Mouse (Mus musculus) embryonic facial prominence, embryonic 11.5 days (tissue): ENCODE measurements at regions not wholly inside any gene's neighbourhood (a gene's known extent, or its start where the extent isn't known, plus 50 kb on each side); places are given as distances from the start of the nearest gene placed in this dataset.

Source experiments
- ATAC-seq: fragments of 200-750 bp; cut with Nextera tagmentation; replicated peaks from 2 replicates; pipeline ENCODE4 v1.8.0; 2017; ENCODE audit warnings: low read depth; ENCODE audit not compliant: insufficient number of reproducible peaks, low FRiP score, low TSS enrichment
- DNase-seq: peaks from one replicate; pipeline ENCODE4 v3.0.0-alpha.2; 2015; ENCODE audit warnings: low spot score
- H3K27ac ChIP-seq: fragments of 300-500 bp; sonication (generic); replicated peaks from 2 replicates; pipeline ENCODE4 v1.5.1; 2014; ENCODE audit warnings: mild to moderate bottlenecking, low read depth, low read length, control low read depth
- H3K27me3 ChIP-seq: fragments of 300-500 bp; sonication (generic); 2 replicates; pipeline ENCODE4 v1.6.1; 2014; ENCODE audit warnings: mild to moderate bottlenecking, low read length, moderate library complexity, mixed read lengths; ENCODE audit not compliant: control insufficient read depth, insufficient read depth
- H3K36me3 ChIP-seq: fragments of 300-500 bp; sonication (generic); replicated peaks from 2 replicates; pipeline ENCODE4 v1.6.1; 2014; ENCODE audit warnings: low read depth, mild to moderate bottlenecking, low read length, moderate library complexity, mixed read lengths; ENCODE audit not compliant: control insufficient read depth, insufficient read depth
- H3K4me1 ChIP-seq: fragments of 300-500 bp; sonication (generic); 2 replicates; pipeline ENCODE4 v1.6.1; 2014; ENCODE audit warnings: low read length, mixed read lengths; ENCODE audit not compliant: control insufficient read depth, insufficient read depth
- H3K4me2 ChIP-seq: fragments of 300-500 bp; sonication (generic); 2 replicates; pipeline ENCODE4 v1.6.1; 2014; ENCODE audit warnings: low read depth, mild to moderate bottlenecking, control low read depth, low read length, moderate library complexity
- H3K4me3 ChIP-seq: fragments of 300-500 bp; sonication (generic); 2 replicates; pipeline ENCODE4 v1.5.1; 2014; ENCODE audit warnings: low read depth, low read length, control low read depth
- H3K9ac ChIP-seq: fragments of 300-500 bp; sonication (generic); replicated peaks from 2 replicates; pipeline ENCODE4 v1.6.1; 2014; ENCODE audit warnings: mild to moderate bottlenecking, control low read depth, low read length
- H3K9me3 ChIP-seq: fragments of 300-500 bp; sonication (generic); replicated peaks from 2 replicates; pipeline ENCODE4 v1.6.1; 2016; ENCODE audit warnings: mild to moderate bottlenecking, low read length, inconsistent platforms, mixed read lengths; ENCODE audit not compliant: control insufficient read depth
- WGBS: fragments of 180-500 bp; shearing (Covaris S2); extraction: QIAGEN DNeasy Blood & Tissue Kit; methylation state at CpG from one replicate; pipeline ENCODE4 v1.1.7; 2014; 5-methylcytosine and 5-hydroxymethylcytosine counted together

DNA sequence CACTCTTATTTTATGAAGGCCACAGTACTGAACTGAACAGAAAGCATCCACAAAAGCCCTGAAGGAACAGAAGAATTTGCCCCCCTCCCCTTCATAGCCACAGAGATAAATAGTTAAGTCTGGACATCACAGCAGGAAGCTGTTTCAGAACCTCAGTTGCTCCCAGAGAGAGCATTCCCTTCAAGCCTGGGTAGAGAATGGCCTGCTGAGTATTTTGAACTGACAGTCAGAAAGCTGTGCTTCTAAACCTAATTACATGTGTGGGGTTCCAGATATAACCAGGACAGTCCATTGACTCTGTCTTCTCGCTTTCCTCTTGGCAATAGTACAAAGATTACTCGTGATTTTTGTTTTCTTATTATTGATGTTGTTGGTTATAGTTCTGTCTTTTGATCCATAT lies 376.4 kb upstream of the Dph6 start:
- no peak for ATAC-seq
- H3K4me3 ChIP-seq, result no peak overlapping the region
- no peak overlapping the region for H3K4me2 ChIP-seq
- no peaks in the 10 kb centered on the region for H3K36me3 ChIP-seq
- no peak overlapping the region for H3K9ac ChIP-seq
- no peaks in the 10 kb centered on the region for H3K27me3 ChIP-seq
- WGBS, result 76% methylated on average over 2 of the region's 2 CpGs
- no peaks in the 10 kb centered on the region for H3K9me3 ChIP-seq
- H3K27ac ChIP-seq, result no peak overlapping the region
- no peaks in the 10 kb centered on the region for H3K4me1 ChIP-seq
- DNase-seq, result no peak

DNA sequence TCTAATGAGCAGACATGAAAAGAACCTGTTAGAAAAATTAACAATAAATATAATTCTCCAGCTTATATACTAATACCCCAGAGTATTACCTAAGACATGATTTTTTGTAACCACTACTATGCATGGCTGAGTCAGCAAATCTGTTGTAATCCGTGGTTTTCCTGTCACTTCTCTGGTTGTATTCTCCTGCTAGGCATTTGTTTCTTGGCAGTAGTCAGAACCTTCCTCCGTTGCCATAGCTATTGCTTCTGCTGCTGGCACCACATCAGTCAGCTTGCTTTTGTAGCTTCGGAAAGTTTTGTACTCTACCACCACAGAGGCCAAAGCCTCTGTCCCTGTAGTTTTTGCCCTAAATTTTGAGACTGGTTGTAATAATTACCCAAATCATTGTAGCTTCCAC lies 381.4 kb upstream of the Dph6 start:
- Histone ChIP-seq H3K27me3 (no peaks in the 10 kb centered on the region), H3K36me3 (no peaks in the 10 kb centered on the region), H3K4me3 (no peak overlapping the region), H3K4me1 (no peaks in the 10 kb centered on the region), H3K27ac (no peak overlapping the region), H3K9me3 (no peaks in the 10 kb centered on the region), H3K9ac (no peak overlapping the region), H3K4me2 (no peak overlapping the region)
- no peak for ATAC-seq
- WGBS, result 84% methylated on average over 3 of the region's 3 CpGs
- DNase-seq, result no peak

DNA sequence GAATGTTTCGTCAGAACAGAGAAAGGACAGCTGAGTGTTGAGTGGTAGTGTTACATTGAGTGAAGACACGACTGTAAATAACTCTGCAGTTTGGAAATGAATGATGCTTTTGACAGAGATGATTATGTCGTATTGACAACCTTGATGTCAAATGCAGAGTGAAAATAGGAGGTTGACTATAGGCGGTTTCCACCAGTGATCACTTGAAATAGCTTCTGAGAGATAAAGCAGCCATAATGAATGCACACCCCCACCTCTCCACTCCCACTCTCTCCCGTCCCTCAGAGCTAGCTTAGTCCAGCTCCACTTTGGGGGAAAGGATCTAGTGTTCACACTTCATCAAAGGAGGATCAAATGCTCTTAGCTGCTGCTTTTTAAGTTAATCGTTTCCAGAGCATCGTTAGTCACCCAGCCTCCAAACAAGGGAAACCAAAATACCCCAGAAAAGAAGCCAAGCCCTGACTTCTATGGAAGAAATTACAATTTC lies 387.6 kb upstream of the Dph6 start:
- no peak overlapping the region for H3K27ac ChIP-seq
- H3K9me3 ChIP-seq, result no peaks in the 10 kb centered on the region
- H3K4me3 ChIP-seq, result no peak overlapping the region
- H3K4me2 ChIP-seq, result no peak overlapping the region
- DNase-seq (peak; percentile 30), ATAC-seq (no peak)
- no peaks in the 10 kb centered on the region for H3K27me3 ChIP-seq
- H3K9ac ChIP-seq, result no peak overlapping the region
- no peaks in the 10 kb centered on the region for H3K4me1 ChIP-seq
- 53% methylated on average over 7 of the region's 7 CpGs for WGBS
- H3K36me3 ChIP-seq, result no peaks in the 10 kb centered on the region

DNA sequence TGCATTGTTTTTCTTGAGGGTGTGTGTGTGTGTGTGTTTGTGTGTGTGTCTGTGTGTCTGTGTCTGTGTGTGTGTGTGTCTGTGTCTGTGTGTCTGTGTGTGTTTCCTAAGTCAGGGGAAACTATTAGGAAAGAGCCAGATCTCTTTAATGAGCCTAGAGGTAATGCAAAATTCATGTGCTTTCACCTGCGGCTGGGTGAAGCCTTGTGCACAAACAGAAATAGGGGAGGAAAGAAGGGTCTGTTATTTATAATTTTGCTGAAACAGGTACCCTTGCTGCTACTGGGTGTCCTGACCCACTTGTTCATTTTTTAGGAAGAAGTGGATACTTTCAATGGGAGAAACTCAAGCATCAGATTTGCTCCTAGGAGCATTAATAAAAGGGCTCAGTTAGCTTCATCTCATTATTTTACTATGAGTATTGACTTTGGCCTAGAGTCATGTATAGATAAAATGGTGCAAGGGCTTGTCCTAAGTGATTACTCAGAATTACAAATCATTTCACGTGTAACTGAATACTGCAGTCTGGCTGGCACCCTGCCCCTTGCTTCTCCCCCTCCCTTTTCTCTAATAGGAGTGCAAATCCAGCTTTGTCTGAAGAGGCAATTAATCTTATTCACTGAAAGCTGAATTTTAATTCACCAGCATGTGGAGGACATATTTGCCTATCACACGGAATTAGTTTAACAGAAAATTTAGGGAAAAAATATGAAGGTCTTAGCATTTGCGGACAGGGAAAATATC lies 401.7 kb upstream of the Dph6 start:
- Histone ChIP-seq H3K4me2 (no peak overlapping the region), H3K27ac (no peak overlapping the region), H3K4me1 (no peaks in the 10 kb centered on the region), H3K27me3 (no peaks in the 10 kb centered on the region), H3K9ac (no peak overlapping the region), H3K9me3 (no peaks in the 10 kb centered on the region), H3K4me3 (no peak overlapping the region), H3K36me3 (no peaks in the 10 kb centered on the region)
- 62% methylated on average over 4 of the region's 4 CpGs for WGBS
- no peak for ATAC-seq
- no peak for DNase-seq

DNA sequence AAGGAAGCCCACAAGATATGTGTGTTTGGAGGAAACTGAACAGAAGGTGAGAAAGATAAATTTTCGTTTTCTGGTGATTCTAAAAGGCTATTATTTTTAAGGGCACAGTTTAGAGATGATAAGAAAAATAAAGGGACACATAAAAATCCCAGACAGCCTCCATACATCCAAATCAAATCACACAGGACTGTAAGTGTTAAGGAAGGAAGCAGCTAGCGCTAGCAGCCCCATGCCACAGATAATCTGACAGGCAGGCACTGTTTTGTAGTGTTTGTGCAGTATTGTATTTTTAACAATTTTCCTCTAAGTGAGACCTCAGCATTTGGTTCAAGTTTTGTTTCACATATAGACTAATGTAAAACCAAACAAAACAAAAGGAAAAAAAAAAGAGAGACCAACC lies 402.4 kb upstream of the Dph6 start:
- Histone ChIP-seq H3K27me3 (no peaks in the 10 kb centered on the region), H3K9me3 (no peaks in the 10 kb centered on the region), H3K36me3 (no peaks in the 10 kb centered on the region), H3K4me1 (no peaks in the 10 kb centered on the region), H3K27ac (no peak overlapping the region), H3K4me3 (no peak overlapping the region), H3K9ac (no peak overlapping the region), H3K4me2 (no peak overlapping the region)
- WGBS, result 68% methylated on average over 2 of the region's 2 CpGs
- DNase-seq (no peak), ATAC-seq (no peak)

DNA sequence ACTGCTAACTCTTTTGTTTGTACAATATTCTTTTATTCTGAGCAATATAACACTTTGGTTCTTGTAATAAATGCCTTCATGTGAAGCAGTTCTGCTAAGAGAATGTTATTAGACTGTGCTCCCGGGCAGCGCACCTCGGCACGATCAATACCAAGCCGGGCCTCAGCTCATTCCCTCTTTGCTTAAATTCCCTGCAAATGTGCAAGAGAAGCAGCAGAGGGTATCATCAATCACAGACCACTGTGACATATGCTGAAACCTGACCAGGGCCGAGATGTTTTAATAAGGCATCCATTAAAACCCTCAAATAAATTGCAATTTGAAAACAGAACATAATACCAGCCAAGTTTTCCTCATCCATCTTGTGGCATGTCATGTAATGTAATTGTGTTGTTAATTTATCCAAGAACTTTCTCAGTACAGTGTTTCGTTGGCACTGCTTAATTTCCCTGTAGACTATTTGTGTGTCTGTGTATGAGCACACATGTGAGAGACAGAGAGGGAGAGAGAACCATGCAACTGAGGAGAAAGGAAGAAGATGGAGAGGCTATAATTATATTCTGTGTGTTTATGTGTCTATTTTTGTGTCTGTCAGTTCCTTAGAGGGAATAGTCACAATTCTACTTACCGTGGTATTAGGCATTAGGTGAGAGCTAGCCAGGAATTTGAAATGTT lies 412.9 kb upstream of the Dph6 start:
- H3K4me3 ChIP-seq, result no peak overlapping the region
- WGBS, result 73% methylated on average over 8 of the region's 8 CpGs
- H3K4me2 ChIP-seq, result no peak overlapping the region
- DNase-seq, result no peak
- no peak overlapping the region for H3K27ac ChIP-seq
- H3K36me3 ChIP-seq, result no peaks in the 10 kb centered on the region
- no peaks in the 10 kb centered on the region for H3K27me3 ChIP-seq
- no peak overlapping the region for H3K9ac ChIP-seq
- H3K4me1 ChIP-seq, result no peaks in the 10 kb centered on the region
- ATAC-seq, result no peak
- no peaks in the 10 kb centered on the region for H3K9me3 ChIP-seq

DNA sequence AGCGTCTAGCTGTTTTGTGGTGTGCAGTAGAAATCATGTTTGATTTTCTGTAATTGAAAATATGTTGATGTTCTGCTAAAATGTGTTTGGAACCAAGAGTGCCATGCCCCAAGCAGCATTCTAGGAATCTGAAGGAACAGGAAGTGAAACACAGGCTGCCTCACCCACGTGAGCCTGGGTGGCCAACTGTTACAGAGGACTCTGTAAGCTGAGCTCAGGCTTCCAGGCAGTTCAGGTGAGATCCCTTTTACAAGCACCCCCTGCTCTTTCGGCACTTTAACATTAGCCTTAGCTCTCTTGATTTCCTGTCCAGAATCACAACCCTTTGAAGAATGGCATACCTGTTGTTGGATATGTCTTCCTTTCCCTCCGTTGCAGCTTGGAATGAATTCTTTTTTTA lies 414.9 kb upstream of the Dph6 start:
- no peaks in the 10 kb centered on the region for H3K36me3 ChIP-seq
- ATAC-seq, result no peak
- no peak for DNase-seq
- H3K9ac ChIP-seq, result no peak overlapping the region
- no peaks in the 10 kb centered on the region for H3K27me3 ChIP-seq
- H3K4me3 ChIP-seq, result no peak overlapping the region
- H3K4me2 ChIP-seq, result no peak overlapping the region
- 67% methylated on average over 4 of the region's 4 CpGs for WGBS
- H3K9me3 ChIP-seq, result no peaks in the 10 kb centered on the region
- no peaks in the 10 kb centered on the region for H3K4me1 ChIP-seq
- H3K27ac ChIP-seq, result no peak overlapping the region

DNA sequence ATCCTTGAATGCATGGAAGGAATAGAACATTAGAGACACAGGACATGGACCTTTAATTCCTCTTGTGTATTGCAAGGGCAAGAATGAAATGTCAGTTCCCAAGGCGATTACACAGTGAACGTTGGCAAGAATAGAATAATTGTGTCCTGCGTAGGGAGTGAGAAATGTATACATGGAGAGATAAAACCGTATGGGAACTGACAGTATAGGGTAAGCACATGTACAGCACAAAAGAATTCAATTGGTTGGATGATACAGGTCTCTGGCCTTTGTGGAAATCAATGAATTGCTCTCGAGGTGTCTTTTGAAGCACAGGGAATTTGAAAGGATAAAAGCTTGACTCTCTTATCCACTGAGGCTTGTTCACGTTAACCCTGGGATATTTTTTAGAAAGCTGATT lies 415.4 kb upstream of the Dph6 start:
- no peak for DNase-seq

More for the DNA sequence above, 415.4 kb upstream of the Dph6 start:
- no peak for ATAC-seq
- no peaks in the 10 kb centered on the region for H3K4me1 ChIP-seq
- H3K27me3 ChIP-seq, result no peaks in the 10 kb centered on the region
- H3K9ac ChIP-seq, result no peak overlapping the region
- H3K27ac ChIP-seq, result no peak overlapping the region
- 68% methylated on average over 6 of the region's 6 CpGs for WGBS
- H3K4me3 ChIP-seq, result no peak overlapping the region
- H3K36me3 ChIP-seq, result no peaks in the 10 kb centered on the region
- no peak overlapping the region for H3K4me2 ChIP-seq
- H3K9me3 ChIP-seq, result no peaks in the 10 kb centered on the region
